Mouse (Mus musculus) mouse embryonic stem cell (cell line): ENCODE results near the gene Kcnj4.

Source experiments
- in situ Hi-C, 2 experiments: fragments of 300-500 bp; cut with MboI; formaldehyde crosslinking; loops; 1 replicate in 1 of 2; 3 replicates in 1 of 2; pipeline ENCODE4 v1.14.3; 2019 to 2020; ENCODE audit warnings: low sequenced_read_pairs in 2 of 2, low pct_unique_long_range_greater_than_20kb in 1 of 2, mixed read lengths in 1 of 2; ENCODE audit not compliant: unreplicated experiment in 1 of 2

Gene Kcnj4

GRCm38 (mm10) chr15:79504707-79505452 lies at the start of gene Kcnj4:
Kcnj4 (minus strand) TSS chr15:79505241.
- in situ Hi-C loops = no loop called here

- in situ Hi-C loops = no loop called here
Observed at GRCm38 (mm10) chr15:79552566-79552965, 47.5 kb upstream of the Kcnj4 start.

- in situ Hi-C loops = no loop called here
Observed at GRCm38 (mm10) chr15:79548226-79548625, 43.2 kb upstream of the Kcnj4 start.

DNA sequence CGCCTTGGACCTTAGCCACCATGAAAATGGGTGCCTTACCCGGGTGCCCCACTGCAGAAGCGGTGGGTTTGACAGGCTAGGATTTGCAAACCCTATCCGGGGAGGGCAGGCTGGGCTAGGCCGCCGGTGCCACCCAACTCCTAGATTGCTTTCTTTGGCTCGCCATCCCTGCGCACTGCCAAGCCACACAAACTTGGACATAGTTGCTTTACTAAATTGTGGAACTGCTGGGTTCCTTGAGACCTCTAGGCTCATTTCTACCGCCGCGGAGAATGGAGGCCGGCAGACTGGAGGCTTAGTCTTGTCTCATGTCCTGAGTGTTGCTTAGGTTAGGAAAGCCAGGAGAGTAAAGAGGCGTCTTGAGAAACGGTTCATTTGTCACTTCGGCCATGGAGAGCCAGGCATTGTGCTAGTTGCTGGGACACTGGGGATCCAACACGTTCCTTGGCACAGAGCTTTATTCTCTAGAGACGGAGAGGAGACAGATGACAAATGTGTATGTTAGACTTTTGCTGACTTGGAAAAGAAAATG lies 42.3 kb upstream of the Kcnj4 start:
- in situ Hi-C loops = no loop called here

GRCm38 (mm10) chr15:79546410-79547288 lies 41.6 kb upstream of the Kcnj4 start, which contains the start of gene Ddx17:
Ddx17 (minus strand) TSS chr15:79546741.
- in situ Hi-C loops = no loop called here

DNA sequence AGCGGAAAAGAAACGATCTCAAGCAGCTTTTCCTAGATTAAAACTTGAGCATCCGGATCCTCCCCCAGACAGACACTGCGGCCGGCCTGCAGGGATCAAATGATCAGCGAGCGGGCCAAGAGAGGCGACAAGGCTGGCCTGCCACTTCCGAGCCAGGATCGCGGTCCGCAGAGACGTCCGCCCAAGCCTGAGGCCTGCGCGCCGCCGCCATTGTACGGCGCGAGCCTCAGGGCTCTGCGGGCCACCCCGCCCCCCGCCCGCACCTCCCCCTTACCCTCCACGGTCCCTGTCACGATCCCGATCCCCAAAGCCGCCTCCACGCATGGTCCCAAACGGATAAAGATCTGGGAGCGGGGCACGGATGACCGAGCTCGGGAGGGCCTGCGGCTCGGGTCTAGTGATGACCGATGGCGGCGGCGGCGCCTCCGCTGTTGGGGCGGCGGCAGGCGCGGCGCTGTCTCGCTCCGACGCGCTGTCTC lies 40.9 kb upstream of the Kcnj4 start:
- in situ Hi-C loops = no loop called here

- in situ Hi-C loops = no loop called here
Observed at GRCm38 (mm10) chr15:79545496-79545895, 40.5 kb upstream of the Kcnj4 start.

DNA sequence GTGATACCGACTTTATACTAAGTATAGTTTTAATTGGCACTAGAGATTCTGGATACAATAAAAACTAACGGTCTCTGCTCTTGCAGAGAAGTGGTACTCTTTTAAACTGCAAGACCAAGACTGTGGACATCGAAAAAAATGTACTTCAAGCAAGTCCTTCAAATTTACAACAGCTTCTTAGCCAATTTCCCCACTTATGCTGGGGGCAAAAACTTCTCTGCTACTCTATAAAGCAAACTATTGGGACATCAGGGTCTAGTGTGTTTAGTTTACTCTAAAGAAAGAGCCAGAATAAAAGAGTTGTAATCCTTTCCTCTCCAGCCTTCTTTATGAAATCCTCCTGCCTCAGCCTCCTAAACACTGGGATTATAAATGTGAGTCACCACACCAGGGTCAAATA lies 38.9 kb upstream of the Kcnj4 start:
- in situ Hi-C loops = no loop called here

- in situ Hi-C loops = no loop called here
Observed at GRCm38 (mm10) chr15:79533796-79534195, 28.8 kb upstream of the Kcnj4 start.

DNA sequence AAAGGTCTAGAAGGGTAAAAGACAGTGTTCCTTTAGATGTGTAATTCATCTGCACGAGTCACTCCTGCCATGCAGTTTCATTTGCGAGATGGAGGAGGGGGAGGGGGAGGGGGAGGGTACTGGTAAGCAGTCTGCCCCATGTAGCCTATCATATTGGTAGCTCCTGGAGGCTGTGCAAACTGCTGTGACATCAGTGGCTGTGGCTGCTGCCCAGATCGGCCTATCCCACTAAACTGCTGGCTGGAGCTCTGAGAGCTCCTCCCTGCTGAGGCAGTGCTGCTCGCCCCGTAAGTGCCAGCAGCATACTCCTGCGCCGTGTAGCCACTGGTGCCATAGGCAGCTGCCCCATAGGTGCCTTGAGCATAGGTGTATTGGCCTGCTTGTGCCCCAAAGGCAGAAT lies 24.9 kb upstream of the Kcnj4 start:
- in situ Hi-C loops = no loop called here

DNA sequence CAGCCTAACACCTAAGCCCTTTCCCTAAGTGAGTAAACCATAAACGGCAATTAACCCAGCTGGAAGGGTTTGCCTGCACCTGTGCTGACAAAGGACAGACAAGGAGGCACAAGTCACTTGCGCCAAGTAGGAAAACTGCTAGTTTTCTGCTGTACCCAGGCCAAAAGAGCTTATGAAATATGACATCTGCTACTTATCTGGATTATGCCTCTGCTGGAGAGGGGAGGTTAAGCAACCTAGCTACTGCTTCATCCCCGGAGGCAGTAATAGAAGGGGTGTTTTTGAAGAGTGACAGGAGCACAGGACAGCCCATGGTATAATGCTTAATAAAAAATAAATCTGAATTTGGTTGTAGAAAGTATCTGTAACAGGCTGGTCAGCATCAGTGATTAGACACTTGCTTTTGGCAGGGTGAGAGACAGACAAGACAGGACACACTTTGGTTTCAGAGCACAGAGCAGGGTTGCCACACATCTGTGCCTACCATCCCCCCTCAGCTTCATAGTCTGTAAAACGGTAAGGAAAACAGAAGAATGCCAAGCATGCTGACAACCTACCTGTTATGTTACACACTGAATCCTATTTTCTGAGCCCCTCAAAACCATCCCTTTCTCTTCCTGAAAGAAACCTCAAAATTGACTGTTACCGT lies 23.1 kb upstream of the Kcnj4 start:
- in situ Hi-C loops = no loop called here

GRCm38 (mm10) chr15:79527192-79527591 lies 22.2 kb upstream of the Kcnj4 start:
- in situ Hi-C loops = no loop called here

GRCm38 (mm10) chr15:79525979-79526768 lies 21.1 kb upstream of the Kcnj4 start:
- in situ Hi-C loops = no loop called here

DNA sequence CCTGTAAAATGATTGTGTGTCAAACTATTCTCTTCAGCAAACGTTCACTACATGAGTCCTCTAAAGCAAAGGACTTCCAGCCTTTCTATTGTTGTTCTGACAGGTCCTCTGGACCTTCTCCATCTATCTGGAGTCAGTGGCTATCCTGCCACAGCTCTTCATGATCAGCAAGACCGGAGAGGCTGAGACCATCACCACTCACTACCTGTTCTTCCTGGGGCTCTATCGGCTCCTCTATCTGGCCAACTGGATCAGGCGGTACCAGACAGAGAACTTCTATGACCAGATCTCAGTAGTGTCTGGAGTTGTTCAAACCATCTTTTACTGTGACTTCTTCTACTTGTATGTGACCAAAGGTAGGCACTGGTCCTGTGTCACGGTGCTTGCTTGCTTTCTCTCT lies 20.5 kb upstream of the Kcnj4 start:
- in situ Hi-C loops = no loop called here

GRCm38 (mm10) chr15:79519400-79520220 lies 14.6 kb upstream of the Kcnj4 start:
- in situ Hi-C loops = no loop called here

DNA sequence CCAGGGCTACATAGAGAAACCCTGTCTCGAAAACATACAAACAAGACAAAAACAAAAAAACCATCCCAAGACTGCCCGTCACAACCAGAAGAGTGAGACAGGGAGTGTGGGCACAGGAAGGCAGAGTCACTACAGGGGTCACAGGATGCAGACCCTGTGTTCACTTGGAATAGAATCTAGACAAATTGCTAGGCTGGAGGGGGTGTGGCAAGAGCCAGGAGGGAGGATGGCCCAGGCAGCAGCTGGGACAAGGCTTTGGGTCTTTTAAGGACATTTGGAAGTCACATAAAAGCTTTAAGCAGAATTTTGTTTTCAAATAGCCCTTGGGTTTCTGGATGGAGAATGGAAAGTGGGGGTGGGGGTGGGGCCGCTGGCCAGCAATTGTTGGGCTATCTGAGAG lies 13.5 kb upstream of the Kcnj4 start:
- in situ Hi-C loops = no loop called here

- in situ Hi-C loops = no loop called here
Observed at GRCm38 (mm10) chr15:79517710-79518109, 12.7 kb upstream of the Kcnj4 start.
